Mouse (Mus musculus): ENCODE measurements around the gene Lrrc8d. TPM values are rescaled to one million over a fixed set of nuclear protein-coding genes. Genes with fewer than 3 reads are reported as not detected.

Lrrc8d gene
- polyA plus RNA-seq, 1 experiment from 2014 or later: 24.7 TPM

DNA sequence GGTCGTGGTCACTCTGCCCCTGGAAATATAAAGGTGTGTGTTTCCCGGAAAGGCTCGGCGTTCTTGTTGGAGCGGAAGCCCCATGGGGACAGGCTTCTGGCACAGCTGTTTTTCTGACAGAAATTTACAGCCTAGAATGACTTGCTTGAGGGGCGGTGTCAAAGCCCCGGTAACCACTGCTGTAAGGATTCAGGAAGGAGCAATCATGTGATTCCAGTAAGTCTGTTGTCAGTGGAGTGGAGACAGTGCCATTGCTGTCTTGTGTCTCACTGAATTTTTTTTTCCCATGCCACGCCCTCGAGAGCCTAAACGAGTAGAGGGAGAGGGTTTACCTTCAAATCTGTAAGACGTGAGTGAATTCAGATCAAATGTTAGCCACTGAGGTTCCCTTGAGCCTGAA lies 6.9 kb downstream of the Lrrc8d start:
- WGBS: 85% methylated on average over 11 of the region's 11 CpGs
- no peak for DNase-seq (ENCODE audit: low spot score)
- no peaks in the 10 kb centered on the region for H3K4me1 ChIP-seq (replicated peaks; ENCODE audit: control insufficient read depth, insufficient read depth, low read length)

GRCm38 (mm10) chr5:105708276-105708675 lies 8.5 kb downstream of the Lrrc8d start:
- 88% methylated on average over 5 of the region's 5 CpGs for WGBS
- Histone ChIP-seq H3K4me1 (replicated peaks; ENCODE audit: control insufficient read depth, insufficient read depth, low read length) (no peaks in the 10 kb centered on the region), H3K9ac (ENCODE audit: low read depth, low read length) (no peak overlapping the region), H3K36me3 (ENCODE audit: control insufficient read depth, insufficient read depth, low read length) (no peaks in the 10 kb centered on the region), H3K4me3 (ENCODE audit: low read depth, low read length) (no peak overlapping the region), H3K4me2 (replicated peaks; ENCODE audit: low read depth, low read length) (no peak overlapping the region), H3K27ac (ENCODE audit: low read depth, low read length) (no peak overlapping the region), H3K9me3 (ENCODE audit: control insufficient read depth, low read length) (no peaks in the 10 kb centered on the region), H3K27me3 (ENCODE audit: control insufficient read depth, insufficient read depth, low read length) (no peaks in the 10 kb centered on the region)
- no peak for ATAC-seq (ENCODE audit: low FRiP score)
- DNase-seq (ENCODE audit: low spot score): no peak

More for the DNA sequence above, 6.9 kb downstream of the Lrrc8d start:
- H3K4me3 ChIP-seq (ENCODE audit: low read depth, low read length): no peak overlapping the region
- H3K9ac ChIP-seq (ENCODE audit: low read depth, low read length): no peak overlapping the region
- no peaks in the 10 kb centered on the region for H3K9me3 ChIP-seq (ENCODE audit: control insufficient read depth, low read length)
- H3K36me3 ChIP-seq (ENCODE audit: control insufficient read depth, insufficient read depth, low read length): no peaks in the 10 kb centered on the region
- no peak for ATAC-seq (ENCODE audit: low FRiP score)
- H3K4me2 ChIP-seq (replicated peaks; ENCODE audit: low read depth, low read length): no peak overlapping the region
- H3K27me3 ChIP-seq (ENCODE audit: control insufficient read depth, insufficient read depth, low read length): no peaks in the 10 kb centered on the region
- H3K27ac ChIP-seq (ENCODE audit: low read depth, low read length): no peak overlapping the region

DNA sequence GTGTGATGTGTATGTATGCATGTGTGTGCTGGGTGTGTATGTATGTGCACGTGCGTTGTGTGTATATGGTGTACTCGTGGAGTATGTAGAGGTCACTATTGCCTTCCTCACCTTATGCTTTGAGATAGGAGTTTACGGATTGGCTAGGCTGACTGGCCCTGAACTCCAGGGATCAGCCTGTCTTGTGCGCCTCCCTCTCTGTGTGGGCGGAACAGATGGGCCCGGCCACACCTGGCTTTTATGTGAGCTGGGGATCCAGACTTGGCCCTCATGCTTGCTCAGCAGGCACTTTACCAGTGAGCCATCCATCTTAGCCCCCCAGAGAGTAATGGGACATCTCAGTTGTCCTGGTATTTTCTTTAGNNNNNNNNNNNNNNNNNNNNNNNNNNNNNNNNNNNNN lies 10.7 kb downstream of the Lrrc8d start:
- Histone ChIP-seq H3K27me3 (ENCODE audit: control insufficient read depth, insufficient read depth, low read length) (no peaks in the 10 kb centered on the region), H3K9me3 (ENCODE audit: control insufficient read depth, low read length) (no peaks in the 10 kb centered on the region), H3K27ac (ENCODE audit: low read depth, low read length) (no peak overlapping the region), H3K4me1 (replicated peaks; ENCODE audit: control insufficient read depth, insufficient read depth, low read length) (no peaks in the 10 kb centered on the region), H3K36me3 (ENCODE audit: control insufficient read depth, insufficient read depth, low read length) (no peaks in the 10 kb centered on the region), H3K4me2 (replicated peaks; ENCODE audit: low read depth, low read length) (no peak overlapping the region), H3K9ac (ENCODE audit: low read depth, low read length) (no peak overlapping the region), H3K4me3 (ENCODE audit: low read depth, low read length) (no peak overlapping the region)
- no peak for DNase-seq (ENCODE audit: low spot score)
- 94% methylated on average over 7 of the region's 7 CpGs for WGBS
- no peak for ATAC-seq (ENCODE audit: low FRiP score)

GRCm38 (mm10) chr5:105714446-105714845 lies 14.7 kb downstream of the Lrrc8d start:
- ATAC-seq (ENCODE audit: low FRiP score) (no peak), DNase-seq (ENCODE audit: low spot score) (no peak)
- no peak overlapping the region for H3K4me2 ChIP-seq (replicated peaks; ENCODE audit: low read depth, low read length)

DNA sequence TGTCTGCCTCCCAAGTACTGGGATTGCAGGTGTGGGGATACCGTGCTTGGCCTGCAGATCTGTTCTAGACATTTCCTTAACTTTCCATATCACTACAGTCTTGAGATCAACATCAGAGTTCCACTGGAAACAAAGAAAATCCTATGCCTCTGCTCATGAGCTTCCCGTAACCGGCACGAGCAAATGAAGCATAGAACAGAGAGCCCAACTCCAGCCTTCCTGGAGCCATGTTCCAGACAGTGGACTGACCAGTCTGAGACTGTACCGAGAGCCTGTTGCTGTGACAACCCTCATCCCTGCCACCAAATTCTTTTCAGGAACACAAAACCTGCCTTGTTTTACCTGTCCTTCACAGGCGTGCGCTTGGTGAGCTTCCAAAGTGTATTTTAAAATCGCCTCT lies 15.3 kb downstream of the Lrrc8d start:
- no peak overlapping the region for H3K9ac ChIP-seq (ENCODE audit: low read depth, low read length)
- H3K27me3 ChIP-seq (ENCODE audit: control insufficient read depth, insufficient read depth, low read length): 0 out of 2 replicates have a peak, but pooled peaks cover 2% of the 10 kb centered on the region
- DNase-seq (ENCODE audit: low spot score): no peak
- H3K4me1 ChIP-seq (replicated peaks; ENCODE audit: control insufficient read depth, insufficient read depth, low read length): no peaks in the 10 kb centered on the region
- H3K4me3 ChIP-seq (ENCODE audit: low read depth, low read length): no peak overlapping the region
- no peak overlapping the region for H3K27ac ChIP-seq (ENCODE audit: low read depth, low read length)
- no peak for ATAC-seq (ENCODE audit: low FRiP score)
- H3K36me3 ChIP-seq (ENCODE audit: control insufficient read depth, insufficient read depth, low read length): no peaks in the 10 kb centered on the region
- WGBS: 92% methylated on average over 8 of the region's 8 CpGs
- H3K4me2 ChIP-seq (replicated peaks; ENCODE audit: low read depth, low read length): no peak overlapping the region
- H3K9me3 ChIP-seq (ENCODE audit: control insufficient read depth, low read length): no peaks in the 10 kb centered on the region

More at GRCm38 (mm10) chr5:105714446-105714845, 14.7 kb downstream of the Lrrc8d start:
- Histone ChIP-seq H3K27ac (ENCODE audit: low read depth, low read length) (no peak overlapping the region), H3K36me3 (ENCODE audit: control insufficient read depth, insufficient read depth, low read length) (no peaks in the 10 kb centered on the region), H3K9ac (ENCODE audit: low read depth, low read length) (no peak overlapping the region), H3K4me3 (ENCODE audit: low read depth, low read length) (no peak overlapping the region), H3K9me3 (ENCODE audit: control insufficient read depth, low read length) (no peaks in the 10 kb centered on the region), H3K4me1 (replicated peaks; ENCODE audit: control insufficient read depth, insufficient read depth, low read length) (no peaks in the 10 kb centered on the region), H3K27me3 (ENCODE audit: control insufficient read depth, insufficient read depth, low read length) (0 out of 2 replicates have a peak, but pooled peaks cover 2% of the 10 kb centered on the region)
- WGBS: 97% methylated on average over 6 of the region's 6 CpGs

DNA sequence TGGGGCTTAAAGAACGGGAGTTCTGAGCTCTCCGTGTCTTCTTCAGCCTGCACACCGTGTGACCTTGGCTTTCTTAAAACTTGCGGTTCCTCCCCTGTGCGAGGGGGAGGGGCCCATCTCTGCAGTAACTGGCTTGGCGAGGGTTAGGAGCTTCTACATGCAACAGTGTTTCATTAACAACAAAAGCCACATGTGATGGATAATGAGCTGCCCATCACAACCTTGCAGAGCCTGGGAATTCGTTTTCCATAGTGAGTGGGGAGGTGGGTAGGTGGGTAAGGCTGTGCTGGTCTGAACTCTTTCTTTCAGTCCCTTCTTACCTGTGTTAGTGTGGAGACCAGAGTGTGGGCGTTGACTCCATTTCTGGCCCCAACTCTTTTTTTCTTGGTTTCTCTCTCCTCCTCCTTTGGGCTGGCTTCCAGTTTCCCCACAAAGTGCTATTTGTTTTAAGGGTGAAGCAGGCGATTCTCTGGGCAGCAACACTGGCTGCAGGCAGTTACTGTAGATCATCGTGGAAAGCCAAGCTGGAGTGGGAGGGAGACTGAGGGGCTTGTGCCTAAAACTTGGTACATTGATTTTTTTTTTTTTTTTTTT lies 15.9 kb downstream of the Lrrc8d start:
- H3K4me3 ChIP-seq (ENCODE audit: low read depth, low read length): no peak overlapping the region
- H3K4me2 ChIP-seq (replicated peaks; ENCODE audit: low read depth, low read length): no peak overlapping the region
- 68% methylated on average over 10 of the region's 10 CpGs for WGBS
- H3K4me1 ChIP-seq (replicated peaks; ENCODE audit: control insufficient read depth, insufficient read depth, low read length): no peaks in the 10 kb centered on the region
- no peaks in the 10 kb centered on the region for H3K36me3 ChIP-seq (ENCODE audit: control insufficient read depth, insufficient read depth, low read length)
- no peak for DNase-seq (ENCODE audit: low spot score)
- H3K9ac ChIP-seq (ENCODE audit: low read depth, low read length): no peak overlapping the region
- no peak overlapping the region for H3K27ac ChIP-seq (ENCODE audit: low read depth, low read length)
- no peaks in the 10 kb centered on the region for H3K9me3 ChIP-seq (ENCODE audit: control insufficient read depth, low read length)
- ATAC-seq (ENCODE audit: low FRiP score): no peak
- 0 out of 2 replicates have a peak, but pooled peaks cover 2% of the 10 kb centered on the region for H3K27me3 ChIP-seq (ENCODE audit: control insufficient read depth, insufficient read depth, low read length)

- H3K4me2 ChIP-seq (replicated peaks; ENCODE audit: low read depth, low read length): no peak overlapping the region
- ATAC-seq (ENCODE audit: low FRiP score): no peak
- no peaks in the 10 kb centered on the region for H3K9me3 ChIP-seq (ENCODE audit: control insufficient read depth, low read length)
- no peak overlapping the region for H3K4me3 ChIP-seq (ENCODE audit: low read depth, low read length)
- no peak overlapping the region for H3K27ac ChIP-seq (ENCODE audit: low read depth, low read length)
- 0 out of 2 replicates have a peak, but pooled peaks cover 2% of the 10 kb centered on the region for H3K27me3 ChIP-seq (ENCODE audit: control insufficient read depth, insufficient read depth, low read length)
- no peak for DNase-seq (ENCODE audit: low spot score)
- H3K36me3 ChIP-seq (ENCODE audit: control insufficient read depth, insufficient read depth, low read length): no peaks in the 10 kb centered on the region
- WGBS: 83% methylated on average over 7 of the region's 7 CpGs
- H3K9ac ChIP-seq (ENCODE audit: low read depth, low read length): no peak overlapping the region
- H3K4me1 ChIP-seq (replicated peaks; ENCODE audit: control insufficient read depth, insufficient read depth, low read length): no peaks in the 10 kb centered on the region
Observed at GRCm38 (mm10) chr5:105717294-105717693, 17.5 kb downstream of the Lrrc8d start.

DNA sequence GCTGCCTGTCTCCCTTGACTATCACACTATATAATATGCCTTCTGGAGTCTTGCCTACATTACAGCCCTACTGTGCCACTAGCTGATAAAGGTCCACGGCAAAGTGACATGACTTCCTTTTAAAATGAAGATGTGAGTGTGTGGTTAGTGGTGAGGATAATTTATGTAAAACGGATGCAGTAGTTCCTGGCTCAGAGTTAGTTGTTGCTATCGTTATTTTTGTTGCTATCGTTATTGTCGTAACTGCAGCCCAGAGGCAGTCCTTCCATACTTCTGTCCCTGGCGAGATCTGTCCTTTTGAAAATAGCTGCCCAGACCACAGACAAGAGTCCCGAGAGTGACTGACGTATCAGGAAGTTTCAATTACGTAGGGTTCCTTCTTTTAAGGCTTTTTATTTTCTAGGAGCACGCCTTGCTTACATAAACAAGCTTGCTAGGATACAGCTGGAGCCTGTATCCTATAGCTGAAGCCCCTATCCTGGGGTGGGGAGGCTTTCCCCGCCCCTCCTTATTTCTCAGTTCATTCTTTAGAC lies 18.4 kb downstream of the Lrrc8d start:
- DNase-seq (ENCODE audit: low spot score) (no peak), ATAC-seq (ENCODE audit: low FRiP score) (no peak)
- H3K9me3 ChIP-seq (ENCODE audit: control insufficient read depth, low read length): no peaks in the 10 kb centered on the region
- H3K27ac ChIP-seq (ENCODE audit: low read depth, low read length): no peak overlapping the region
- H3K27me3 ChIP-seq (ENCODE audit: control insufficient read depth, insufficient read depth, low read length): 0 out of 2 replicates have a peak, but pooled peaks cover 2% of the 10 kb centered on the region
- H3K4me3 ChIP-seq (ENCODE audit: low read depth, low read length): no peak overlapping the region
- no peak overlapping the region for H3K9ac ChIP-seq (ENCODE audit: low read depth, low read length)
- WGBS: 80% methylated on average over 11 of the region's 11 CpGs
- no peaks in the 10 kb centered on the region for H3K4me1 ChIP-seq (replicated peaks; ENCODE audit: control insufficient read depth, insufficient read depth, low read length)
- no peaks in the 10 kb centered on the region for H3K36me3 ChIP-seq (ENCODE audit: control insufficient read depth, insufficient read depth, low read length)
- no peak overlapping the region for H3K4me2 ChIP-seq (replicated peaks; ENCODE audit: low read depth, low read length)

DNA sequence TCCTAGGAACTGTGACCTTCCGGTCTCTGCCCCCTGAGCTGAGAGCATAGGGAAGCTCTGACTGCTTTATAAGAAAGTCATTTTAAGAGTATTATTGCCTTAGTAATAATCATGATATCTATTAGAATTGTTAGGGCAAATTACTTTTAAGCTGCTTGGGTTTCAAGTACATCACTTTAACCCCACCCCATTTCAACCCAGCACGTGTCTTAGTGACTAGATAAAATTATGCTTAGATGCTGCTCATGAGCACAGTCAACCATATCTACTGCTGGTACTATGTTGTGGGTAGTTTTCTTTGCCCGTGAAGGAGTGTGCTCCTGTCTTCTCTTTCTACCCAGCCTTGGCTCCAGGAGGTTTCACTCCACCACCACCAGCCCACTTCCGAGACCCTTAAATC lies 21.5 kb downstream of the Lrrc8d start:
- no peak overlapping the region for H3K9ac ChIP-seq (ENCODE audit: low read depth, low read length)
- H3K9me3 ChIP-seq (ENCODE audit: control insufficient read depth, low read length): no peaks in the 10 kb centered on the region
- no peak overlapping the region for H3K27ac ChIP-seq (ENCODE audit: low read depth, low read length)
- H3K36me3 ChIP-seq (ENCODE audit: control insufficient read depth, insufficient read depth, low read length): no peaks in the 10 kb centered on the region
- DNase-seq (ENCODE audit: low spot score): no peak
- 86% methylated on average over 4 of the region's 4 CpGs for WGBS
- H3K4me2 ChIP-seq (replicated peaks; ENCODE audit: low read depth, low read length): no peak overlapping the region
- no peaks in the 10 kb centered on the region for H3K4me1 ChIP-seq (replicated peaks; ENCODE audit: control insufficient read depth, insufficient read depth, low read length)
- H3K27me3 ChIP-seq (ENCODE audit: control insufficient read depth, insufficient read depth, low read length): 0 out of 2 replicates have a peak, but pooled peaks cover 2% of the 10 kb centered on the region
- H3K4me3 ChIP-seq (ENCODE audit: low read depth, low read length): no peak overlapping the region
- no peak for ATAC-seq (ENCODE audit: low FRiP score)

Measured in hindbrain, embryonic 11.5 days (tissue).